Mouse (Mus musculus): ENCODE measurements at regions not wholly inside any gene's neighbourhood (a gene's known extent, or its start where the extent isn't known, plus 50 kb on each side); places are given as distances from the start of the nearest gene placed in this dataset.
"Not testable (repeated sequence)": the region's sequence is repeated elsewhere in the genome, so short reads cannot be mapped to it uniquely, and the experiment has no call there.

DNA sequence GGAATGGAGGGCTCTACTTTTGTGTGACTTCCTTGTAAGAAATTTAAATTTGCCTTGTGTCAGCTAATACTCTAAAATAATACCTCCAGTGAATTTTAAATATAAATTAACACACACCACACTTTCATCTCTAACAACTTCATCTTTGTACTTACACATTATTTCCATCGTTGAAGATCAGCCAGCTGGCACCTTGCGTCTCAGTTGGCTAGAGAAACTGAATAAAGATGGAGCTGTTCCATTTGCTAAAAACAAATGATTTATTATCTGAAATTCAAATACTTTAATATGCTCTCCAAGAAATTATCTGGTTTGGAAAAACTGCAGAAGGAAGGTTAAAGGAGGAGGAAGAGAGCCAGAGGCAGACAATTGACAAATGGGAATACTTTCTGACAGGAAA, 122.0 kb upstream of the Gm11096 start:
- no peak for DNase-seq (ENCODE audit: low spot score)

- no peak for DNase-seq (ENCODE audit: low spot score)
Measured at GRCm38 (mm10) chr17:81316655-81317054, 124.9 kb upstream of the Gm11096 start.

- DNase-seq (ENCODE audit: low spot score) = no peak
Measured at GRCm38 (mm10) chr17:81305880-81306279, 135.7 kb upstream of the Gm11096 start.

- DNase-seq (ENCODE audit: low spot score) = no peak
Measured at GRCm38 (mm10) chr17:81304574-81304973, 137.0 kb upstream of the Gm11096 start.

DNA sequence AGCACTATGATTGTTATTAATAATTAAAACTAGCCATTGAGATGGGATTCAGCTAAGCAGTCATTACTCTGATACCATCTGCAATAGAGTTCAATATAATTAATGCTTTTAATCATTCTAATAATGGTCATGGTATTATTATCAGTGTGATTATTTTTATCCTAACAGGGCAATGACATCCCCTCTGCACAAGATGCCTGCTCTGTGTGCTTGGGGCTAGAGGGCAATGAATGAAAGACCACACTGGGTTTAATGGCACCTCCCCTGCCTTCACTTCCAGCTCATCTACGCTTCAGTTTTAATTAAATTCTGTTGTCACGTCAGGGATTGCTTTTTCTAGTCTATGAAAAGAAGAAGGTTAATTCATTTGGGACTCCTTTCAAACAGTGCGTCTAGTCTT, 139.1 kb upstream of the Gm11096 start:
- DNase-seq (ENCODE audit: low spot score) = no peak

- no peak for DNase-seq (ENCODE audit: low spot score)
Measured at GRCm38 (mm10) chr17:81291829-81292228, 149.7 kb upstream of the Gm11096 start.

- no peak for DNase-seq (ENCODE audit: low spot score)
Measured at GRCm38 (mm10) chr17:81282543-81282942, 159.0 kb upstream of the Gm11096 start.

DNA sequence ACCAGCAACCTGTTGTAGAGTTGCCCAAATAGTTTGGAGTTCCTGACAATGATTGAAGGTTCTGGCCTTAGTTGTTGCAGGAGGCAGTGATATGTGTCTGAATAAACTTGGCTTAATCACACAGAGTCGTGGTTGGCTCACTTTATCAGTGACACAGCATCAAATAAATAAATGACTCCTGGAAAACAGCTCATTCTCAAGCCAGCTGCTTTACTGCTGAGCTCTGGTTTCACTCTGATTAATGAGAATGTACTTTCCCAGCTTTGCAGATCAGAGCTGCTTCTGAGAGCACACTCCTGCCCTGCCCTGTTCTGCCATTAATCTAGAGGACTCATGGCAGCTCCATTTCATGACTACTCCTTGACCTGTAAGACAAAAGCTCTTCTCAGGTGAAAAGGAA, 171.3 kb upstream of the Gm11096 start:
- no peak for DNase-seq (ENCODE audit: low spot score)

DNA sequence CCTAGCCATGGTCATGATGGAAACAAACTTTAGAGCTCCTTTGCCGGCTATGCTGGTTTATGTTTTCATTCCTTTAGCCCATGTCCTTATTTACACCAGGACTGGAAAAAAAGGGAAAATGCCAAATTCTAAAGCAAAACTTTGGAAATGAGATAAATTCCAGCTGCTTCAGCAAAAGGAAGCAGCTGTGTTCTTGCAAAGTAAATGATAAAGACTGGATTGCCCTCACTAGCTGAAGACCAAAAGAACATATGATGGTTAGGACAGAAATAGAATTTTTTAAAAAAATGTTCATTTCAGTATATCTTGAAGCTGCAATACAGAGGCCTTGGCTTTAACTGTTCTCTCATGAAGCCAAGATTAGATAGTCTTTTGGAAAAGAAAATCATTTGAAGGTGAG, 179.6 kb upstream of the Gm11096 start:
- no peak for DNase-seq (ENCODE audit: low spot score)

GRCm38 (mm10) chr17:81260036-81260435, 181.5 kb upstream of the Gm11096 start:
- no peak for DNase-seq (ENCODE audit: low spot score)

DNA sequence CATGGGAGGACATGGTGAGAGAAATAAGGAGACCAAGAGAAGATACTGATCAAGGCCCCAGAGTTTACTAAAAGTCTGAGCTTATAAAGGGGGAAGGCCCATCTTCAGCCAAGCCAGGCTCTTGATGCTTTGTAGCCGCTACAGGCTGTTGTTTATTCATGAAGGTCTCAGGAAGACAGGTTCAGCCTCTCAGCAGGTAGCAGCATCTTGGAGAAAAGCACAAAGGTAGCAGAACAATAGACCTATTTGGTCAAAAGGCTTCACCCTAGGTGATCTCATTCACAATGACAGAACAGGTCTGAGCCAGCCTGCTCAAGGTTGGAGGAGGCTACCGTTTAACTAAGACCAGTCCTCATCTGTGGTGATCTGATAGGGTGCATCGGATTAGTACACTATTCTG, 185.5 kb upstream of the Gm11096 start:
- no peak for DNase-seq (ENCODE audit: low spot score)

DNA sequence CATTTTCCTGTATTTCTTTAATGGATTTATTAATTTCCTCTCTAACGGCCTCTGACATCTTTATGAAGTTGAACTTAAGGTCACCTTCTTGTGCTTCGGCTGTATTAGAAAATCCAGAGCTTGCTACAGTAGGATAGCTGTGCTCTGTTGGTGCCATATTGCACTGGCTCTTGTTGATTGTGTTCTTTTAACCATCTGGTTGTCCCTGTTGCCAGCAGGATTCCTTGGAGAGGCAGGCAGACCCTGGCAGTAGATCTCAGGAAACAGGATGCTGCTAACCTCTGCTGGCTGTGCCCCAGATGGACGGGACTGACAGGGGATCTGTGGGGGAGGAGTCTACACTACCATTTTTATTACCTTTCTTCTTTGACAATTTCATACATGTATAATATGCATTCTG, 185.9 kb upstream of the Thumpd2 start:
- DNase-seq (ENCODE audit: low spot score) = no peak

DNA sequence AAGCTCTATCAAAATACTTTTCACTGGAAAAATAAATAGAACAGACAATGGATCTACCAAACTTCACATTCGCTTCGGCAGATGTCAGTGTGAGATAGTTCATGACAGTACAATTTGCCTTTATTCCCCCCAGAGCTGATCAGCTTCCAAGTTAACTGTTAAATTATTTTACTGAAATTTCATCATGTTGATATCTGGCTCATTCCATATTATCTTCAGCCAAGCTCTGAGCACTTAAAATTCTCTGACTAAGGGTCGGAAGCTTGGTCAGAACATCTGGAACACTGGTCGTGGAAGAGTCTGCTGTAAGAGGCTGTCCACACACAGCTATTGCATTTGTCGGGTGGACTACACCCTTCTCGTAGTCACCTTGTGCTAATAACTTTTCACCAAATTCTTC, 181.3 kb upstream of the Thumpd2 start:
- DNase-seq (ENCODE audit: low spot score) = no peak

DNA sequence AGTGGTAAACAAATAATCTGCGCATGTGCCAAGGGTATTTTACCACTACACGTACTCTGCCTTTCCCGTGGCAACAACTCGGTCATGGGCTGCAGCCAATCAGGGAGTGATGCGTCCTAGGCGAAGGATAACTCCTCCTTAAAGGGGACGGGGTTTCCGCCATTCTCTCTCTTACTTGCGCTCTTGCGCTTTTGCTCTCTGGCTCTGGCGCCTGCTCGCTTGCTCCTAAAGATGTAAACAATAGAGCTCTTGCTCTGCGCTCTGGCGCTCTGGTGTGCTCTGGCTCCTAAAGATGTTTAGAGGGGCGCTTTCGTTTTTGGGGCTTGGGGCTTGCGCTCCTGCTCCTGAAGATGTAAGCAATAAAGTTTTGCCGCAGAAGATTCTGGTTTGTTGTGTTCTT, 166.9 kb upstream of the Thumpd2 start:
- DNase-seq (ENCODE audit: low spot score) = not testable (repeated sequence)

- DNase-seq (ENCODE audit: low spot score) = no peak
Measured at GRCm38 (mm10) chr17:81225281-81225680, 160.4 kb upstream of the Thumpd2 start.

- DNase-seq (ENCODE audit: low spot score) = no peak
Measured at GRCm38 (mm10) chr17:81221436-81221835, 156.6 kb upstream of the Thumpd2 start.

- no peak for DNase-seq (ENCODE audit: low spot score)
Measured at GRCm38 (mm10) chr17:81214844-81215243, 150.0 kb upstream of the Thumpd2 start.

- DNase-seq (ENCODE audit: low spot score) = no peak
Measured at GRCm38 (mm10) chr17:81212043-81212442, 147.2 kb upstream of the Thumpd2 start.

- DNase-seq (ENCODE audit: low spot score) = no peak
Measured at GRCm38 (mm10) chr17:81210389-81210788, 145.5 kb upstream of the Thumpd2 start.

- DNase-seq (ENCODE audit: low spot score) = no peak
Measured at GRCm38 (mm10) chr17:81209323-81209722, 144.4 kb upstream of the Thumpd2 start.

GRCm38 (mm10) chr17:81201052-81201451, 136.2 kb upstream of the Thumpd2 start:
- no peak for DNase-seq (ENCODE audit: low spot score)

DNA sequence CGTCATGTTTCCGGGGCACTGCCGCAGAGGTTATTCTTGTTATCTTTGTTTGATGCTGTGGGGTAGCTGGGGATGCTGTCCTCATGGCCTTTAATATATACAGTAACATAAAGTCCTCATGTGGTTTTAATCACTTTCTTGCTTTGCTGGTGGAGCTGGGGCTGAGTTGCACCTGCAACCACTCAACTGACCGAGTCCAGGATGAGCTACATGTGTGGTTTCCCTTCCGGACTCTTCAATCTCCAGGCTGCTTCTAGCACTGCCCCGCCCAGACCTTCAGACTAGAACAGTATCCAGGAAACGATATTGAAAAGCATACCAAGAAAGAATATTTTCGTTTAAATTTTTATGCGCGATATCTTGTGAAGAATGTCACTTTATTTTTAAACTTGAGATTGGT, 129.1 kb upstream of the Thumpd2 start:
- DNase-seq (ENCODE audit: low spot score) = no peak

DNA sequence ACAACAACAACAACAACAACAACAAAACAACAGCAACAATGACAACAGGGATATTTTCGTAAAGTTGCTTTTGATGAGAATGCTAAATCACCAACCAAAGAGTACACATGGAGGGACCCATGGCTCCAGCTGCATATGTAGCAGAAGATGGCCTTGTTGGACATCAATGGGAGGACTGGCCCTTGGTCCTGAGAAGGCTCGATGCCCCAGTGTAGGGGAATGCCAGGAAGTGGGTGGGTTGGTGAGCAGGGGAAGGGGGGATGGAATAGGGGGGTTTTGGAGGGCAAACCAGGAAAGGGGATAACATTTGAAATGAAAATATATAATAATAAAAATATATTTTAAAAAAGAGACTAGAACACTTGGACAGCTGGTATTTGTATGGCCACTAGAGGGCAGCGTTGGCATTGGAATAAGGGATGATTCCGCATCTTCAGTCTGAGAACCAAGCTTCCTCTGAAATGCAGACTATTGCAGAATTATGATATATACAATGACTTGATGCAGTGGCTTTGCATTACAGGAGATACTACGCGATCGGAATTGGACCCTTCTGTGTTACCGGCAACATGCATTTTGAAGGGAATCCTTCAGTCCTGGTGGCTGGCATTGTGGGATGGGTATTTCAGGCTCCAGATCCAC, 128.5 kb upstream of the Thumpd2 start:
- peak; percentile 57 for DNase-seq (ENCODE audit: low spot score)

- no peak for DNase-seq (ENCODE audit: low spot score)
Measured at GRCm38 (mm10) chr17:81189996-81190395, 125.1 kb upstream of the Thumpd2 start.
